Mouse (Mus musculus) activated CD4-positive, CD25-positive, alpha-beta regulatory T cell, adult 4 months (primary cell): ENCODE data around the gene Dennd1b. TPM values are rescaled to one million over a fixed set of nuclear protein-coding genes. Genes with fewer than 3 reads are reported as not detected.

Experiments used
- ATAC-seq: one replicate; pipeline ENCODE4 v1.8.0; 2017
- polyA plus RNA-seq, 2 experiments: library from polyadenylated mRNA; unstranded; fragments of 100-300 nt; shearing (Covaris generic); gene quantifications; one replicate each; pipeline ENCODE4 v1.2.1; 2017

Gene Dennd1b
- polyA plus RNA-seq, 2 experiments from 2014 or later, result 19.2 to 28.0 TPM

DNA sequence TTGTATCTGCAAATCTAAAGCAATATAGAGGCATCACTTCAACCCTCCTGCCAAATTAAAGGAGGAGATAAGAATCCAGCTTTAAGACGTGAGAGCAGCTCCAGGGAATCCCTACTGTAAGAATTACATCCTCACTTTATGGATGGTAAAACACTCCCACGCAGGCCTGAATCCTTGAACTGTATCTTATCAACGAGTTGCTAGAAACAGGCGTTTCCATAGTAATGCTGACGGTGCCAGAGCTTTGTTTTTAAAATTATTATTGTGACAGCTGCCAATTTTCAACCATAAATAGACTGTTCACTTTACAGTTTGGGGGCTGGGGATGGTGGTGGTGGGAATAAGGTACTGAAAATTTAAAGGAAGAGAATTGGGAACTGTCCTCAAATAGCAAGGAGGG is 239.8 kb downstream of the Dennd1b start:
- ATAC-seq, result no peak

DNA sequence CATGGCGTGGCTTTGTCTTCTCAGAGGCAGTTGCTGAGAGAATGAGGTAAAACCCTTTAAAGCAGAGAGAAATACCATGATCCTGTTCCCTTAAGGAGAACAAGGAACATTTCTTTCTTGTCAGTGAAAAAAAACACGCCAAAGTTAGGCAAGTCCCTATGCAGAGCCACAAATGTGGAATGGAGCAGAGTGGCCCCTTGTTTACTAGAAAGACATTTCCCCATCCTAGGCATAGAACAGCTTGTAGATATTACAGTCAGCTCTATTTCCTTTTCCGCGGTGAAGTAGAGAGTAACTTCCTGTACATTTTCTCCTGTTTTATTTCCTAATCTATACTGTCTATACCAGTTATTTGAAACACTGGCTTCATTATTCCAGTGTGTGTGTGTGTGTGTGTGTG is 243.0 kb downstream of the Dennd1b start:
- no peak for ATAC-seq

DNA sequence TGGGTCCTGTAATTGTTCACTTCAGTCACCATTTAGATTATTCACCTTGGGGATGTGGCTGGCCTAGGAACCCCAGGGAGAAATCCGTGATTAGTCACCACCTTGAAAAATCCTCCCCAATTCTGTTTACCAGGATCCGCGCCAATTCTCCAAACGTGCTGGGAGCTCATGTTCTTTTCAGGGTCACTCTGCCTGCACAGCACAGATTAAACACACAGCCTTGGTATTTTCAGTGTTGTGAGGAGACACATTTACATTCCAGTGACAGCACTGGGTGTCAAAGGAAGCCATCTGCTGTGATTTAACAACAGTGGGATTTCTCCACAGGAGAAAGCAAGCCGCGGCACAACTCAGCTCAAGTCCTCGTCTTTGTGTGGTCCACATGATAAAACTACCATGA is 246.6 kb downstream of the Dennd1b start:
- no peak for ATAC-seq

DNA sequence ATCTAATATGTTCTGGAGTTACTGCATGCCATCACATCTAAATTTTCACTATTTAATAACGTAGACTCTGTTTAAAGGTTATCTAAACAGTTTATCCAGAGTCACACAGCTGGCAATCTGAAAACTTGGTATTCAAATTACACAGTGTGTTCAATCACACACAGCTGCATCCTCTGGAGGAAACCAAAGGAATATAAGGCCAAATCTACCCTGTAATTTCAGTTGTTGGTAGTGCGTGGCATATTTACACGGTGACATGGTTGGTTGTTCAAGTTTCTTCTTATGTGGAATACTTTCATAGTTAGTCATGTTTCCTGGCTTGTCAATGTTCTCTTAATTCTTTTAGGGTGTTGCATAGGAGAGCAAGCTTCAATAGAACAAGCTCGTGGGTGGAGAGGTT is 247.3 kb downstream of the Dennd1b start:
- no peak for ATAC-seq

DNA sequence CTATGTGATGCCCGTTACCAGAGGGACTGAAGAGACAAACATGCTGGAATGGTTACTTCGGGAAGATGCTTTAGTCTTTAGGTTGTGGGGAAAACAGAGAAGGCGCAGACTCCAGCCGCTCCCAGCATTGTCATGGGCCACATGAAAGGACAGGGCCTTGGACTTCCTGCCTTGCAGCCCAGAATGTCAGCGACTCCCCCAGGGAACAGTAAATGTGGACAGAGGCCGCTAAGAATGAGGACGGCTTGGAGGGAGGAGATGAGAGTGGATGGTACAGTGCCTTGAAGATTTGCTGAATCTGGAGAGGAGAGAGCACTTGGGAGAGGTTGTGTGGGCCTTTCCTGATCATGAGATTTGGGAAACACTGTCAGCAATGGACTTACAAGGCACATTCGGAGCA is 252.1 kb downstream of the Dennd1b start:
- no peak for ATAC-seq

DNA sequence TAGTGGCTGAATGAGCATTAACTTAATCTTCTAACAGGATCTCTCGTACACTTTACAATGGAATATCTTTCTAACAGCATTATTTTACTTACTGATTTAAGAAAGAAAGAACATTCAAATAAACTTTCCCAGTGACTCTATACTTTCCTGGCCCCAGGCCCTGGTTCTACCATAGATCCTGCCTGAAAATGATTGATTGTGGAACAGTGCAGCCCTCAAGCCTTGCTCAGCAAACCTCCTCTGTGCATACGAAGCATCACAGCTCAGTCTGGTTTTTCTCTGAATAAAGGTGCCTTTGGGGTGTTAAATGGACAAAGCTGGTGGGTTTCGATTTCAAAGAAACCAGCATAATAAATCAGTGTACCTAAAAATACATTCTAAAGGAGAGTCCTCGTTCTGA is 260.6 kb downstream of the Dennd1b start:
- no peak for ATAC-seq

DNA sequence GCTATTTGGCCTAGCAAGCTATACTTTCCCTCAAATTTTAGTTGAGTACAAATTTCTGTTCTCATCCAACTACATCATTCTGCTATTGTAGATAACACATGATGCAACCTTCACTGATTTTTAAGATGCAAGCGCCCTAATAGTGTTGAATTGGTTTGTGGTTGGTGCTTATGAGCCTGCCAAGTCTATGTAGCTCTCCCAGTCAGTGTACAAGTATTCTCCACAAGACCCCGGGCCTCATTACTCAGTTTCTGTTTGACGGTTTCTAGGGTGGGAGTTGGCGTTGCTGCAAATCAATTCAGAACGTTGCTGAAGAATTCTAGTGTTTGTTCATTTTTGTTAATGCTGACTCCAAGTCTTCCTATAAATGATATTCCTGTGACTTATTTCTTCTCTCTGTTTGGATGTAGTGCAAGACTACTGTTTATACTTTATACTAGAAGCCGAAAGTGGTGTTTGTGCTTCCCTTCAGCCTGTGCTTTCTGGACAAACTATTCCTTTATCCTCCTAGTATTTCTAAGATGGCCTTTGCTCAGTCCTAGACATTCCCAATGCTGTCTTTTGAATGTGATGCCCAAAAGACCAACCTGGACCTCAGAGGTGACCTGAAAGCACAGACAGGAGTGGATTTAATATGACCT is 261.2 kb downstream of the Dennd1b start:
- no peak for ATAC-seq

Other genes starting within 250 kb of the Dennd1b start
- gene Lhx9, start 114.9 kb upstream of the Dennd1b start, polyA plus RNA-seq, result not detected
- 10 to 100 TPM; 13.2 to 18.1 TPM for gene 2310009B15Rik, start 106.6 kb upstream of the Dennd1b start, polyA plus RNA-seq